Mouse (Mus musculus): Measurements from ENCODE around the gene Pcca.

Gene Pcca

DNA sequence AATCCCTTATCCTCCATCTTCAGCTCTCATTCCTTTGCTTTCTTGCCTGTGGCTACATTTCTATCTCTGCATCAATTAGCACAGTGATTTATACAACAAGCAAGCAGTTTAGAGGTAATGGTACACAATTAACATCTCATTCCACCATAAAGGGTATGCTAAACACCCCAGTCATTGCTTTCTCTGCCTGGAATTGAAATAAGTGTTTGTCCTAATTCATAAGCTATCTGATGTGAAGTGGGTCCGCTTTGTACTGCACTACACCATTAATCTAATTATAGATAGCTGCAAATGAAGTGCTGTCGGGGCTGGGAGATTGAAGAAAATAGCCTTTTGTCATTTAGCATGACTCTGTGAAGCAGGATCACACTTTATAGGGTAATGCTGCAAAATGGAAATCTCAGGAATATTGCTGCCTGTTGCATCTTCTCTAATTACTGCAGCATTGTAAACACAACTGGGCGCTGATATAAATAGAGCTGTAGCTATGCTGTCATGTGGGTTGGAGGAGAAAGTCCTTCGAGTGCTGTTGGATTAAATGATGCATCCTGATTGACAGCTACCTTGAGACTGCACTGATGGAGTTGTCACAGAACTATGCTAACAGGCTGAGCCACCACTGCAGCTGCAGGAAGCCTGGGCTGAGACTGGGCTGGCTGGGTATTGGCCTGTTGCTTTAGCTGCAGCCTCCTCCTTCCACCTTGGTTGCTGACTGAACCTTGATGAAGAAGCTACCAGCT, 337.9 kb downstream of the Pcca start:
- no peak for TF ChIP-seq GATA4 (IDR thresholded peaks at IDR 0.05; ENCODE audit: insufficient replicate concordance, low read length)

DNA sequence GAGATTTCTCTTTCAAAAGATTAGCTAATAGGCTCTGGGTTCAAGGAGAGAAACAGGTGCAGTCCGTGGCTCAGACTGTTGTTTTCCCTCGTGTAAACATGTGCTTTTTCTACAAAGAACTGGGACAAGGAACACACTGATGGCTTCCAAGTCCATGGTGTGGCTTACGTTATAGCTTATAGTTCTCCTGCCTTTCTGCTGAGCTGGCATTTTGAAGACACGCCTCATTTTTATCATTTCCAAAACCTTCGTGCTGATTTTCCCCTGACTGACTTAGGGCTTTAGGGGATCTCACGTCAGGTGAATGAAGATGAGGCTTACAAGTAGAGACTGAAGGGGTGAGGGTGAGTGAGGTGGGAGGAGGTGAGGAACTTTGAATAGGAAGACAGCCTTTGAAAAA, 338.5 kb downstream of the Pcca start:
- no peak for TF ChIP-seq GATA4 (IDR thresholded peaks at IDR 0.05; ENCODE audit: insufficient replicate concordance, low read length)

DNA sequence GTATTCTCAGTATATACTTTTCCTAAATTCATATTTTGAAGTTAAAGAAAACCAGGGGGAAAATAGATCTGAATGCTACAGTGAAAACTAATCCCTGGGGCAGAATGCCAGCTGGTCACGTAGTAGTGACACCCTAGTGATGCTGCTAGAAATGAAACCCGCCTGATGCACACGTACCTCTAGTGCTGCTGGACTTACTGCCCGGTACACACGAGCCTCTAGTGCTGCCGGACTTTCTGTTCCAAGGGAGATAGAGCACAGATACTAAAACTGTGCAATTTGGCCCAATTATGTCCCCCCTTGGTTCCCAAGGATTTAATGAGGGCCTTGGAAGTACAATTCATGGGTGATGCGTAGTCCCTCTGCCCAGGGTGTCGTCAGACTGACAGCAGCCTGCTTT, 340.9 kb downstream of the Pcca start:
- no peak for TF ChIP-seq GATA4 (IDR thresholded peaks at IDR 0.05; ENCODE audit: insufficient replicate concordance, low read length)

DNA sequence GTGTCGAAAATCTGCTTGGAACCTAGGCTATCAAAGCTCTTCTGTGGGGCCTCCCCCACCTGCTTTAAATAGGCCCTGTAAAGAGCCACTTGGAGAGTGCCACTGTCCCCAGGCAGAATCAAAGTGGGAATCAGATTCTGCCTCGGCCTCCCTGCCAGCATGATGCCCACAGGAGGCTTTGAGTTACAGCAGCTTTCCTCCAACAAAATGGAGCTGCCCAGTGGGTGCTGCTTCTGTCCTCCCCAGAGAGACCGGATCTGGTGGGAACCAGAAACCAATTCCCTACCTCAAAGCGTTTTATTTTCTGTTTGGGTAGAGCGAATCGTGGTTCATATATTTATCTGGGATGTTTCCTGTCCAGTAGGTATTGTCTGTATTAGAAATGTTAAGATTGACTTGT, 341.5 kb downstream of the Pcca start:
- no peak for TF ChIP-seq GATA4 (IDR thresholded peaks at IDR 0.05; ENCODE audit: insufficient replicate concordance, low read length)

DNA sequence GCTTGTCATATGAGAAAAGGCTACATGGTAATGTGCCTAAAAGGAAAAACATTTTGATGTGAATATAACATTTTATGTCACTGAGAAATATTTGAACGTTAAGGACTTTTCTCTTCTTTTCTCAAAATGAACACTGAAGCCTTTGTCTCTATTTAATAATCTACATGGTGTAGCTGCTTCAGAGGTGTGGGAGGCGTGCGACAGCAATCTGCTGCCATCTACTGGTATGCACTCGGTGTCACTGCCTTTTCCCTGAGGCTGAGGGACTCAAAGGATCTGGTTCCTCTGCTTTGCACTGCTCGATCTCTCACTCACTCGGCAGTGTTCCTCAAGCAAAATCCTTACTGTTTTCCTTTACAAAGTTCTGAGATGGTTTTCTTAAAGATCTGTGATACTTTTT, 342.0 kb downstream of the Pcca start:
- TF ChIP-seq GATA4 (IDR thresholded peaks at IDR 0.05; ENCODE audit: insufficient replicate concordance, low read length): no peak

DNA sequence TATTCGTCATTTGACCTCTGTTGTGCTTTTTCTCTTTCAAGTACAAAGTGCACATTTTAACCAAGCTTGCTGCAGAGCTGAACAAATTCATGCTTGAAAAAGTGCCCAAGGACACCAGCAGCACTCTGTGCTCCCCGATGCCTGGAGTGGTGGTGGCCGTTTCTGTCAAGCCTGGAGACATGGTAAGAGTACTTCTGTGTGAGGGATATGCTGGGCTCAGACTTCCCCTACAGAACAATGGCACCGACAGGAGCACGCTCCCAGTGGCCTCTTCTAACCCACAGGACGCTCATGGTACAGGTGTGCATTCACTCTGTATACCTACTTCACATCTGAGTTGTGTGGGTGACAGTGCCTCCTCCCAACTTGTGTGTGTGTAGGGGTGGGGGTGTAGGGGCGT, 342.6 kb downstream of the Pcca start:
- no peak for TF ChIP-seq GATA4 (IDR thresholded peaks at IDR 0.05; ENCODE audit: insufficient replicate concordance, low read length)

DNA sequence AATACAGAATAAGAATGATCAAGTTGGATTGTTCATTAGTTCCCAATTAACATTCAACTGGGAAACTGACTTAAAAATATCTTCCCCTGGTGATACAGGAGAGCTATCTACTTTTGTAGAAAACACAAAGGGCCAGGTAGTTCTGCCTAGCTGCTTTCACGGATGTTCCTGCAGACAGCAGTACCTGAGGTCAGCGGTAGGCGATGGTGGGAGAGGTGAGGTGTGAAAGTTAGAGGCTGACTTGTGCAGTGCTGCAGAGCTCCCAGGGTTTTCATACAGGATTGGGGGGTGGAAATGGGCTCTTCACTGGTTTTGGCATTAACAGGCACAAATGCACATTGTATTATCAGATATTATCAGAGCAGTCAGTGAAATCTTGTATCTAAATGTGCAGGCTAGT, 343.7 kb downstream of the Pcca start:
- TF ChIP-seq GATA4 (IDR thresholded peaks at IDR 0.05; ENCODE audit: insufficient replicate concordance, low read length): no peak

DNA sequence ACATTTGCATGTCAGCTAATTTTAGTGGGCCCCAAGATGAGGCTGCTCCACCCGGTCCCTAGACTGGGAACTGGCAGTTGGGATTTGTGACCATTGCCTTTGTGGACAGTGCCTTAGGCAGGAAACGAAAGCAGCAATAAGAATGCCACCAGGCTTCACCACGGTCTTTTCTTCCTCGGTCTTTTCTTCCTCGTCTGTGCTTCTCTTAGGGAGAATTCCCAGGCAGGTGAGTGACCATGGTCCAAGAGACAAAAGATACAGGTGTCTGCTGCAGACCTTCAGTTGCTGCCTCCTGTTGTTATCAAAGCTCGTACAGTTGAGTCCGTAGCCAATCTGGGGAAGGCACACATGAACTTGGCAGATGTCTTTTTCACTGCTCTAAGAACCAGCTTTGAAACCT, 346.2 kb downstream of the Pcca start:
- no peak for TF ChIP-seq GATA4 (IDR thresholded peaks at IDR 0.05; ENCODE audit: insufficient replicate concordance, low read length)

DNA sequence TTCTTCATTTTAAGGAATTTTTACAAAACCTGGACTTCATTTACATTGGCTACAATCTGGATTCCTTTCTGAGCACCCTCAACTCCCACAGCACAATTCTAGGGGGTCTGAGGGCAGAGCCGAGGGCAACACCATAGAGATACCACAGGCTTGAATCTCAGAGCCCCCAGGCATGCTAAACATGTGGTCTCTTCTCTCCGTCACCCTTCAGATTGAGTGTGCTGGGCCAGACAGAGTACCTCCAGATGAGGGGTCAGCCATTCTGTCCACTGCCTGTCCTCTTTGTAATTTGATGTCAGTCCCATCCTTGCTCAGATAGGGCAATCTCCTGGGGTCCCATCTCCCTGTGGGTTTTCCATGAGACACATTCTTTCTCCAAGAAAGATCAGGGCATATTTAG, 347.6 kb downstream of the Pcca start:
- TF ChIP-seq GATA4 (IDR thresholded peaks at IDR 0.05; ENCODE audit: insufficient replicate concordance, low read length): no peak

DNA sequence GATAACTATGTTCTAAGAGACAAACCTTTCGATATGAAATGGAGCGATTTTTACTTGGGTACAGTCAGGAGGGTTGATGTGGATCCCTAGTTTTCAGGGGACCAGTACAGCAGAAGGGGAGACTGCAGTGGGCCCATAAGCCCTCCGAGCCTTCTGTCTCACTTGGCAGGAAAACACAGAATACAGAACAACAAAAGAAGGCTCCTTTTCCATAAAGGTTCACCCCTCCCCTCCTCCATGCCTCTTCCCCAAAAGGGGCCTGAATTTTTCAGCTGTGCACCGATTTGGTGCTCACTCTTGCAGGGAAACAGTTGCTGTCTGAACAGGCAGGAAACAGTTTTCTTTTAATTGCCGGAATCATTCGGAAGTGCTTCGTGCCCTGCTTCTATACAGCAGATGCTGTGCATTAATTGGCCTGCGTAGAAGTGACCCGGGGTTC, 348.1 kb downstream of the Pcca start:
- no peak for TF ChIP-seq GATA4 (IDR thresholded peaks at IDR 0.05; ENCODE audit: insufficient replicate concordance, low read length)

DNA sequence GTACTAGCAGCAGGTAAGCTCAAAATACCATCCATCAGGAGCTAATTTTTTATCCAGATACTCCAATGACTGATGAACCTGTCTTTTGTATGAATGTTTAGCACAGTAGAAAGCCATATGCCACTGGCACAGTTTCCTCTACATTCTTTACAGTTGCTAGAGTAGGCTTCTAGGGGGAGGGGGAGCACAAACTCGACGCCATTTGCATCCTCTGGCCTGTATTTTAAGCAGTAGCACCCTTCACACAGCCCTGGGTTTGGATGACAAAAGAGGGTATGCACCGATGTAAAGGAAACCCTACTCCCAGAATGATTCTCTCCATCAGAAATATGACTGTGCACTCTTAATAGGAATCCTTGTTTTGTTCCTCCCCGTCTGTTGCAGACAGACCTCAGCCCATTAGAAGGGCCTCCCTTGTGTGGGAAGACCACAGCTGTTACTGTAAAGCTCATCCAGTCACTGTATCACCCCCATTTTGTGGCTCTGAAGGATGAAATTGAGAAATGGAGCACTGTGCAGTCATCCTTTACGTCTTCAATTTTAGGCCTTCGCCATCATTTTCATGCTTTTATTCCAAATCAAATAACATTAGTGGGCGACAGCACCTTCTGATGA, 348.8 kb downstream of the Pcca start:
- TF ChIP-seq GATA4 (IDR thresholded peaks at IDR 0.05; ENCODE audit: insufficient replicate concordance, low read length): no peak

DNA sequence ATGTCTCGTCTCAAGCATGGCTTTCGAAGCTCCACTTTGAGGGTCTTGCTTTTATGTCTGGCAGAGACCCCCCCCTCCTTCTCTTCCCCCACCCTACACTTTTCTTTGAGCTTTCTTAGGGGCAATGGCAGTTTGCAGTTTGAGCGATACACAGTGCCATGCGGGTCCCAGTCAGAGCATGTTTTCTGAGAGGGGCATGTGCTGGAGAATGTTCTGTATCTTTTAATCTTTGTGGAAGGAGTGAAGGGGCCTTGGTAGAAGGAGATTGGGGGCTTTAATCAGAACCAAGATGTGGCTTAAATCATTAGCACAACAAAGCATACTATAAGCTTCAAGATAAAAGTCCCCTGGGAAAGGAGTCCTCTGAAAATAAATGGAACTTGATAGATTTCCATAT, 349.3 kb downstream of the Pcca start:
- no peak for TF ChIP-seq GATA4 (IDR thresholded peaks at IDR 0.05; ENCODE audit: insufficient replicate concordance, low read length)

DNA sequence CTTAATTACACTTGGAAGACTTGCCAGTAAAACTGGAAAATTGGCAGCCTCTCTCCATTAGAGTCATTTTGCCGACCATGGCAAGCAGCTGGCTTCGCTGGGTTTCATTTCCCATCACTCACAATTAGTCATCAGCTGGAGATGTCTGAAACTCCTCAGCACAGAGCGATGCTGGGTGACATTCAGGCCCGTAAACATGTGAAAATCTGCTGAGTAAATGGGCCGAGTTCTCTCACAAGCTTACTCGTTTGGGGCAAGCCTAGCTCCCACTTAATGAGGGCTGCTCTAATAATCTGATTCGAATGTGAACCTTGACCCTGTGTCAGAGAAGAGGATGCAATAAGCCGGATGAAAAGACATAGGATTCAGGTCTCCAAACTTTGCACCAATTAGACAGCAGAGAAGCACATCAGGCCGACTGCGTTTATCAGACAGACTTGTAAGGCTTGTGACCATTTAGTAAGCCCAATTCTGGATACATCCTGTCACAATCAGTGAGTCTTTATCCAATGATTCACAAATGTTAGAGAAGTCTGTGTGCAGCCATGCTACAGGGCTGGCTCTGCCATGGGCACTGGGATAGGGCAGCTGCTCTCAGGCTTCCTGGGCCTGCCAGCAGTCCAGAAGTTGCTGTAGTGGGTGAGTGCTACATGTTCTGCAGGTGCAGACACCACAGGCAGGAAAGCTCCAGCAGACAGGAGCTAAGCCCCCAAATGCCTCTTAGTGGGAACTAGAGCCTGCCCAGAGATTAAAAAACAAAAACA, 349.9 kb downstream of the Pcca start:
- TF ChIP-seq GATA4 (IDR thresholded peaks at IDR 0.05; ENCODE audit: insufficient replicate concordance, low read length): no peak

DNA sequence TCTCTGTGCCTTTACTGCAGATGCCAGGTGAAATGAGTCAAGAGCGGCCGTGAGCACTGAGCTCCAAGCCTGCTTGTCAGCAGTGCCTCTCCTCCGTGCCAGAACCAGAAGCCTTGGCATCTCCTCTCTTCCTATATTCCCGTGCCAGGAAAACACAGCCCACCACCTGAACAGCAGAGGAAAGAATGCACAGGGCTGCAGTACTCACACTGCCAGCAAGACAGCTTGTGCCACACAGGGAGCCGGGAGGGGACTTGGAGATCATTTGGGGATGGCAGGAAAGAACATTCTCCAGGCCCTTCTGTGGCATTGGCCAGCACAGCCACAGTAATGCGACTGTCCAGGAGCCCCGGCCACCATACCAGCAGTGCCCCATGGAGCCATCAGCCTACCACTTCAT, 351.8 kb downstream of the Pcca start:
- TF ChIP-seq GATA4 (IDR thresholded peaks at IDR 0.05; ENCODE audit: insufficient replicate concordance, low read length): no peak

DNA sequence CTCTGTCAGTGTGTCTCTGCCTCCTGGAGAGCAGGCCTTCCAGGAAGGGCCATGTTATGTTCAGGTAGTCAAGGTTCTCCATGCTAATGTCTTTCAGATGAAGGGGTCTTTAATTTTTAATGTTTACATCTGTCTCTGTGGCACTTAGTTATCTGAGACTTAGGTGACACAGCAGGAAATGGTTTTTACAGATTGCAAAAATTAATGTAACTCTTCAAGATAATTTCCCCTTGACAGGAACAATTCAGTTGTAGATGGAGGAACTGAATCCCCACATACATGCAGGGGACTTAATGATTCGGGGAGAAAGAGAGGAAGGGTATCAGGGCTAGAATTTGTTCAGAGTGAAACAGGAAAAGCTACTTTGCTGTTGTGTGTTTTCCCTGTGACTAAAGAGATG, 353.2 kb downstream of the Pcca start:
- TF ChIP-seq GATA4 (IDR thresholded peaks at IDR 0.05; ENCODE audit: insufficient replicate concordance, low read length): no peak

Data from liver, adult (tissue).